Mouse (Mus musculus) megakaryocyte, embryonic 14.5 days (primary cell): ENCODE results near the gene Adad2.

Experiments used
- FLI1 ChIP-seq: IDR thresholded peaks from 2 replicates; pipeline ENCODE4 v1.6.1; 2012; ENCODE audit warnings: low read length, inconsistent platforms, mixed read lengths
- GATA1 ChIP-seq: IDR thresholded peaks from 3 replicates; pipeline ENCODE4 v1.6.1; 2012; ENCODE audit warnings: mixed read lengths, low read length, inconsistent platforms, borderline replicate concordance

DNA sequence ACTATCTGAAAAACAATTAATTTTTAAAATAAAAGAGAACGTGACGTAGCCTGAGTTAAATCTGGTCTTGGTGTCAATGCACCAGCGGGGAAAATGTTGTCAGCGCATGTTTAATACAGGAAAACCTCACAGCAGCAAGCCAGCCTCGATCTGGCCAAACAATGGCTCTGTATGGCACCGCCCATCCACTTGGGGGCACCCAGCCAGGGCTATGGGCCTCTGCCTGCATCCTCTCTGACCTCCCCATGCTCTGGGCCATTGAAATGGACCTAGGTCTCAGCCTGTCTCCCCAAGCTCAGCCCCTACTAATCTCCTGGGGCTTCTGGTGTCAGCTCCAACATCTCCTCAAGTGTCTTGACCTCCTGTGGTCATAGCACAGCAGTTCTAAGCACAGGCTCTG, 49.3 kb downstream of the Adad2 start:
- TF ChIP-seq GATA1 (no peak), FLI1 (no peak)
